Mouse (Mus musculus): Measurements from ENCODE around the gene Snx27. TPM values are rescaled to one million over a fixed set of nuclear protein-coding genes. Genes with fewer than 3 reads are reported as not detected.

Gene Snx27
- total and polyA plus RNA-seq, 3 experiments = 36.9 to 123 (median 45.4) TPM

GRCm38 (mm10) chr3:94480291-94480884 is 102.1 kb downstream of the Snx27 start, which contains the start of gene Riiad1:
Gene Riiad1, minus strand, starts transcription at chr3:94480341.
- Histone ChIP-seq H3K27ac (ENCODE audit: control insufficient read depth, low read depth, low read length) (no peak within 1 kb of the TSS), H3K4me3 (ENCODE audit: control insufficient read depth in 1 of 2, insufficient read depth in 1 of 2, low read depth in 2 of 2, low read length in 2 of 2) (no peak within 1 kb of the TSS), H3K9ac (ENCODE audit: control insufficient read depth, low read depth, low read length, poor library complexity, severe bottlenecking) (no peak within 1 kb of the TSS), H3K27me3 (ENCODE audit: control insufficient read depth in 1 of 2, insufficient read depth in 2 of 2, low read length in 2 of 2) (no peaks in the 10 kb centered on the region), H3K79me2 (ENCODE audit: control insufficient read depth, insufficient read depth, low read length, poor library complexity) (no peaks in the 10 kb centered on the region), H3K36me3 (ENCODE audit: control insufficient read depth in 1 of 2, insufficient read depth in 2 of 2, low read length in 2 of 2) (peaks cover 0 to 27% of the 10 kb centered on the region in 2 experiments; a peak in 2 of 4 replicates), H3K9me3 (replicated peaks; ENCODE audit: insufficient read depth, low read length) (no peaks in the 10 kb centered on the region), H3K4me1 (ENCODE audit: control insufficient read depth in 1 of 2, insufficient read depth in 2 of 2, low read length in 2 of 2) (peaks cover 6 to 50% of the 10 kb centered on the region in 2 experiments; a peak in 3 of 4 replicates)
- DNase-seq (ENCODE audit: low read depth, low spot score) = no peak
- no peak for TF ChIP-seq CTCF (IDR thresholded peaks at IDR 0.05 in 2 of 3, conservative IDR thresholded peaks at IDR 0.05 in 1 of 3; ENCODE audit: control insufficient read depth in 1 of 3, insufficient read depth in 1 of 3, low read depth in 2 of 3, low read length in 3 of 3, poor library complexity in 1 of 3, severe bottlenecking in 1 of 3)
- TF ChIP-seq POLR2A (IDR thresholded peaks at IDR 0.05; ENCODE audit: control insufficient read depth in 1 of 2, insufficient read depth in 1 of 2, low read depth in 1 of 2, low read length in 2 of 2, poor library complexity in 1 of 2) = no peak
- TF ChIP-seq UBTF (IDR thresholded peaks at IDR 0.05; ENCODE audit: borderline replicate concordance, insufficient read depth, low read depth, low read length) = no peak
- no peak for TF ChIP-seq USF1 (IDR thresholded peaks at IDR 0.05; ENCODE audit: low read depth, low read length)
- no peak for TF ChIP-seq GATA1 (IDR thresholded peaks at IDR 0.05; ENCODE audit: low read depth, low read length)
- TF ChIP-seq EP300 (IDR thresholded peaks at IDR 0.05; ENCODE audit: low read depth in 1 of 2, low read length in 2 of 2) = no peak
- TF ChIP-seq ZC3H11A (IDR thresholded peaks at IDR 0.05; ENCODE audit: low read depth, low read length) = no peak
- TF ChIP-seq SMC3 (IDR thresholded peaks at IDR 0.05; ENCODE audit: low read depth, low read length) = no peak
- no peak for TF ChIP-seq ZKSCAN1 (IDR thresholded peaks at IDR 0.05; ENCODE audit: low read depth, low read length)
- TF ChIP-seq KAT2A (conservative IDR thresholded peaks at IDR 0.05; ENCODE audit: low read depth, low read length) = no peak
- no peak for TF ChIP-seq TBP (IDR thresholded peaks at IDR 0.05; ENCODE audit: low read depth, low read length)
- no peak for TF ChIP-seq MXI1 (IDR thresholded peaks at IDR 0.05; ENCODE audit: low read depth, low read length)

- peaks cover 0 to 25% of the 10 kb centered on the region in 2 experiments; a peak in 2 of 4 replicates for H3K36me3 ChIP-seq (ENCODE audit: control insufficient read depth in 1 of 2, insufficient read depth in 2 of 2, low read length in 2 of 2)
- H3K79me2 ChIP-seq (ENCODE audit: control insufficient read depth, insufficient read depth, low read length, poor library complexity) = no peaks in the 10 kb centered on the region
- no peak overlapping the region for H3K4me3 ChIP-seq (ENCODE audit: control insufficient read depth in 1 of 2, insufficient read depth in 1 of 2, low read depth in 2 of 2, low read length in 2 of 2)
- peaks cover 6 to 42% of the 10 kb centered on the region in 2 experiments; a peak in 3 of 4 replicates for H3K4me1 ChIP-seq (ENCODE audit: control insufficient read depth in 1 of 2, insufficient read depth in 2 of 2, low read length in 2 of 2)
- TF ChIP-seq SIN3A (IDR thresholded peaks at IDR 0.05; ENCODE audit: low read length) (0 out of 2 replicates have a peak, but pooled peaks have one; percentile 22), CHD1 (IDR thresholded peaks at IDR 0.05; ENCODE audit: low read depth, low read length) (no peak)
- no peak overlapping the region for H3K27ac ChIP-seq (ENCODE audit: control insufficient read depth, low read depth, low read length)
- H3K27me3 ChIP-seq (ENCODE audit: control insufficient read depth in 1 of 2, insufficient read depth in 2 of 2, low read length in 2 of 2) = no peaks in the 10 kb centered on the region
- peak; percentile 45 for DNase-seq (ENCODE audit: low read depth, low spot score)
- H3K9ac ChIP-seq (ENCODE audit: control insufficient read depth, low read depth, low read length, poor library complexity, severe bottlenecking) = no peak overlapping the region
- no peaks in the 10 kb centered on the region for H3K9me3 ChIP-seq (replicated peaks; ENCODE audit: insufficient read depth, low read length)
Observed at GRCm38 (mm10) chr3:94479564-94479963, 103.0 kb downstream of the Snx27 start.

All from MEL (cell line).